Mouse (Mus musculus): ENCODE data around the gene Vps26b. TPM values are rescaled to one million over a fixed set of nuclear protein-coding genes. Genes with fewer than 3 reads are reported as not detected.
A peak's percentile ranks its signal among the peaks of the same experiment; 100 is the strongest.

Gene Vps26b
- polyA plus RNA-seq, 1 experiment from 2014 or later, result 39.8 TPM

GRCm38 (mm10) chr9:27011572-27011971 is 18.3 kb downstream of the Vps26b start:
- 88% methylated on average over 4 of the region's 4 CpGs for WGBS
- Histone ChIP-seq H3K9ac (no peak overlapping the region), H3K4me2 (replicated peaks) (no peak overlapping the region), H3K4me1 (no peaks in the 10 kb centered on the region), H3K27ac (no peak overlapping the region), H3K27me3 (no peaks in the 10 kb centered on the region), H3K4me3 (no peak overlapping the region), H3K36me3 (peaks cover 98% of the 10 kb centered on the region), H3K9me3 (no peaks in the 10 kb centered on the region)
- no peak for ATAC-seq (ENCODE audit: low FRiP score, low read depth)

- H3K36me3 ChIP-seq, result peaks cover 99% of the 10 kb centered on the region
- no peak overlapping the region for H3K4me3 ChIP-seq
- no peak overlapping the region for H3K9ac ChIP-seq
- no peaks in the 10 kb centered on the region for H3K27me3 ChIP-seq
- 82% methylated on average over 5 of the region's 5 CpGs for WGBS
- no peak for ATAC-seq (ENCODE audit: low FRiP score, low read depth)
- no peaks in the 10 kb centered on the region for H3K9me3 ChIP-seq
- no peak overlapping the region for H3K27ac ChIP-seq
- no peak overlapping the region for H3K4me2 ChIP-seq (replicated peaks)
- no peaks in the 10 kb centered on the region for H3K4me1 ChIP-seq
Observed at GRCm38 (mm10) chr9:27009231-27009630, 20.6 kb downstream of the Vps26b start.

DNA sequence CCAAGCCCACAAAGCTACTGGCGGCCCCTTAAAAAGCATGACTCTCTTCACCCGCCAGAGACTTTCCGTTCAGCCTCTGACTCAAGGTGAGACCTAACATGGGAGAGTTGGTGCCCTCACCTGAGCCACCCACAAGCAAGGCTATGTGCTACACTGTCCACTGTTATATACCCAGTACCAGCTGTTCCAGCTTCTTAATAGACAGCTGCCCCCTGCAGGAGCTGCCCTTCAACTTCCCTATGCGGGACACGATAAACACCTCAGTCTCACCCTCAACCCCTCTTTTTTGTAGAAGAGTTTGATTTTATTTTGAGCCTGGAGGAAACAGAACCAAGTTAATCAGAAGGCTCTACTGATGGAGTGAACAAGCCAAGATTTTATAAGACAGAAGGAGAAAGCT is 23.0 kb downstream of the Vps26b start:
- Histone ChIP-seq H3K36me3 (peaks cover 93% of the 10 kb centered on the region), H3K27ac (no peak overlapping the region), H3K9ac (no peak overlapping the region), H3K9me3 (no peaks in the 10 kb centered on the region), H3K4me1 (no peaks in the 10 kb centered on the region), H3K4me3 (no peak overlapping the region), H3K4me2 (replicated peaks) (no peak overlapping the region), H3K27me3 (no peaks in the 10 kb centered on the region)
- 93% methylated on average over 5 of the region's 5 CpGs for WGBS
- ATAC-seq (ENCODE audit: low FRiP score, low read depth), result no peak

GRCm38 (mm10) chr9:27005933-27006332 is 23.9 kb downstream of the Vps26b start:
- Histone ChIP-seq H3K4me2 (replicated peaks) (no peak overlapping the region), H3K4me3 (no peak overlapping the region), H3K36me3 (peaks cover 83% of the 10 kb centered on the region), H3K27ac (no peak overlapping the region), H3K9ac (no peak overlapping the region), H3K27me3 (no peaks in the 10 kb centered on the region), H3K4me1 (peaks cover 7% of the 10 kb centered on the region), H3K9me3 (no peaks in the 10 kb centered on the region)
- 100% methylated on average over 1 of the region's 1 CpGs for WGBS
- ATAC-seq (ENCODE audit: low FRiP score, low read depth), result no peak

GRCm38 (mm10) chr9:27005231-27005630 is 24.6 kb downstream of the Vps26b start:
- peaks cover 13% of the 10 kb centered on the region for H3K4me1 ChIP-seq
- no peak overlapping the region for H3K4me2 ChIP-seq (replicated peaks)
- peaks cover 76% of the 10 kb centered on the region for H3K36me3 ChIP-seq
- H3K4me3 ChIP-seq, result no peak overlapping the region
- 93% methylated on average over 3 of the region's 3 CpGs for WGBS
- no peaks in the 10 kb centered on the region for H3K9me3 ChIP-seq
- ATAC-seq (ENCODE audit: low FRiP score, low read depth), result no peak
- H3K27ac ChIP-seq, result no peak overlapping the region
- H3K9ac ChIP-seq, result no peak overlapping the region
- no peaks in the 10 kb centered on the region for H3K27me3 ChIP-seq

GRCm38 (mm10) chr9:26999461-27000395 is 30.1 kb downstream of the Vps26b start, which contains the start of the genes Acad8 and Thyn1:
TSS of gene Acad8 (minus strand) at chr9:26999566.
TSS of gene Thyn1 (plus strand) at chr9:26999710.
- peak within 1 kb of the TSS; percentile 80 for H3K27ac ChIP-seq
- no peaks in the 10 kb centered on the region for H3K9me3 ChIP-seq
- peaks cover 19% of the 10 kb centered on the region for H3K4me1 ChIP-seq
- H3K9ac ChIP-seq, result peak within 1 kb of the TSS; percentile 91
- peak; percentile 100 for ATAC-seq (ENCODE audit: low FRiP score, low read depth)
- H3K4me2 ChIP-seq (replicated peaks), result peak within 1 kb of the TSS; percentile 81
- peaks cover 22% of the 10 kb centered on the region for H3K36me3 ChIP-seq
- WGBS, result under 1% methylated on average over 35 of the region's 35 CpGs
- peak within 1 kb of the TSS; percentile 76 for H3K4me3 ChIP-seq
- H3K27me3 ChIP-seq, result no peaks in the 10 kb centered on the region

GRCm38 (mm10) chr9:26998669-26999460 is 31.0 kb downstream of the Vps26b start:
- peak; percentile 65 for ATAC-seq (ENCODE audit: low FRiP score, low read depth)
- Histone ChIP-seq H3K27me3 (no peaks in the 10 kb centered on the region), H3K4me3 (peak overlapping the region; percentile 76), H3K9me3 (no peaks in the 10 kb centered on the region), H3K27ac (peak overlapping the region; percentile 76), H3K36me3 (peaks cover 13% of the 10 kb centered on the region), H3K4me2 (replicated peaks) (peak overlapping the region; percentile 81), H3K9ac (peak overlapping the region; percentile 91), H3K4me1 (peaks cover 19% of the 10 kb centered on the region)
- 3% methylated on average over 29 of the region's 29 CpGs for WGBS

GRCm38 (mm10) chr9:26997501-26997900 is 32.4 kb downstream of the Vps26b start:
- H3K4me2 ChIP-seq (replicated peaks), result no peak overlapping the region
- no peak overlapping the region for H3K9ac ChIP-seq
- no peak overlapping the region for H3K4me3 ChIP-seq
- no peaks in the 10 kb centered on the region for H3K27me3 ChIP-seq
- H3K9me3 ChIP-seq, result no peaks in the 10 kb centered on the region
- ATAC-seq (ENCODE audit: low FRiP score, low read depth), result no peak
- WGBS, result 95% methylated on average over 2 of the region's 2 CpGs
- H3K4me1 ChIP-seq, result peaks cover 19% of the 10 kb centered on the region
- H3K27ac ChIP-seq, result no peak overlapping the region
- H3K36me3 ChIP-seq, result peaks cover 2% of the 10 kb centered on the region; the same call in 1 of the 2 replicates

GRCm38 (mm10) chr9:26997062-26997461 is 32.8 kb downstream of the Vps26b start:
- 90% methylated on average over 3 of the region's 3 CpGs for WGBS
- no peak overlapping the region for H3K27ac ChIP-seq
- peaks cover 19% of the 10 kb centered on the region for H3K4me1 ChIP-seq

GRCm38 (mm10) chr9:26993900-26994299 is 36.0 kb downstream of the Vps26b start:
- 75% methylated on average over 3 of the region's 3 CpGs for WGBS
- no peaks in the 10 kb centered on the region for H3K27me3 ChIP-seq
- ATAC-seq (ENCODE audit: low FRiP score, low read depth), result no peak

More at GRCm38 (mm10) chr9:26997062-26997461, 32.8 kb downstream of the Vps26b start:
- H3K9ac ChIP-seq, result no peak overlapping the region
- peaks cover 6% of the 10 kb centered on the region for H3K36me3 ChIP-seq
- no peak for ATAC-seq (ENCODE audit: low FRiP score, low read depth)
- no peaks in the 10 kb centered on the region for H3K9me3 ChIP-seq
- no peak overlapping the region for H3K4me3 ChIP-seq
- H3K4me2 ChIP-seq (replicated peaks), result no peak overlapping the region
- no peaks in the 10 kb centered on the region for H3K27me3 ChIP-seq

DNA sequence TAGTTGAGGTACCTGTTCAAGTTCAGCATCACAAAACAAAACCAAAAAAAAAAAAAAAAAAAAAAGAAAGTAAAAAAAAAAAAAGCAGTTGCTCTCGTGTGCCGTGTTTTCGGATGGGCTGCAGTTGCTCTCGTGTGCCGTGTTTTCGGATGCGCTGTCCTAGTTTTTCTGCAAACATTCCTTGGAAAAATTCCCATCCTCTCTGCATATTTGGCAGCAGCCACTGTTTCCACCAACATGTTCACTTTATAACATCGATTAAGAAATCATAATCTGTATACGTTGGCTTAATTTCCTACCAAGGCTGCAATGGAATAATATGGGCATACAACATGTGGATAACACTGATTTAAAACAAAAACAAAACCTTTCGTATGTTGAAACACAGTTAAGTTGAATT is 36.7 kb downstream of the Vps26b start:
- no peak overlapping the region for H3K4me2 ChIP-seq (replicated peaks)
- ATAC-seq (ENCODE audit: low FRiP score, low read depth), result no peak
- H3K9ac ChIP-seq, result no peak overlapping the region
- no peak overlapping the region for H3K27ac ChIP-seq
- H3K27me3 ChIP-seq, result no peaks in the 10 kb centered on the region
- H3K36me3 ChIP-seq, result peaks cover 45% of the 10 kb centered on the region
- H3K4me1 ChIP-seq, result peaks cover 3% of the 10 kb centered on the region
- no peaks in the 10 kb centered on the region for H3K9me3 ChIP-seq
- no peak overlapping the region for H3K4me3 ChIP-seq
- WGBS, result 94% methylated on average over 10 of the region's 10 CpGs

More at GRCm38 (mm10) chr9:26993900-26994299, 36.0 kb downstream of the Vps26b start:
- H3K4me2 ChIP-seq (replicated peaks), result no peak overlapping the region
- H3K4me3 ChIP-seq, result no peak overlapping the region
- no peak overlapping the region for H3K9ac ChIP-seq
- H3K27ac ChIP-seq, result no peak overlapping the region
- H3K4me1 ChIP-seq, result peaks cover 6% of the 10 kb centered on the region
- H3K9me3 ChIP-seq, result no peaks in the 10 kb centered on the region
- H3K36me3 ChIP-seq, result peaks cover 38% of the 10 kb centered on the region

DNA sequence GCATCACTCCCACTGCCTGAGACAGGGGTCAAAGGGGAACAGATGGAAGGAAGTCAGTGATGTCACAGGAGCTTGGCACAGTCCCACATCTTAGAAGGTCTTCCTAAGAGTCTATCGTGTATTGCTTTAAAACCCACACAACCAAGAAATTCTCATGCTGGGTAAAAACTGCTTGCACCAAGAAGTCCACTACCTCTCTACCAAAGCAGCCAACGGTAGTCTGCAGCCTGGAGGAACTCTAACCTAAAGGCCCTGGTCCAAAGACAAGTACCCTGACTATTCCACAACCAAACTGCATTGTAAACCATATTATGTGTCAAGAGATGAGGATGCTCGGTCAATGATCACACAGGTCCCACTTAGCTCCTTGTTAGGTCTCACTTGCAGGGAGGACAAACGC is 39.7 kb downstream of the Vps26b start:
- no peak for ATAC-seq (ENCODE audit: low FRiP score, low read depth)
- Histone ChIP-seq H3K9ac (no peak overlapping the region), H3K4me3 (no peak overlapping the region), H3K4me2 (replicated peaks) (no peak overlapping the region), H3K36me3 (peaks cover 69% of the 10 kb centered on the region), H3K4me1 (no peaks in the 10 kb centered on the region), H3K27me3 (no peaks in the 10 kb centered on the region), H3K27ac (no peak overlapping the region), H3K9me3 (no peaks in the 10 kb centered on the region)
- 89% methylated on average over 4 of the region's 4 CpGs for WGBS
